Mouse (Mus musculus): ENCODE measurements at regions not wholly inside any gene's neighbourhood (a gene's known extent, or its start where the extent isn't known, plus 50 kb on each side); places are given as distances from the start of the nearest gene placed in this dataset.

DNA sequence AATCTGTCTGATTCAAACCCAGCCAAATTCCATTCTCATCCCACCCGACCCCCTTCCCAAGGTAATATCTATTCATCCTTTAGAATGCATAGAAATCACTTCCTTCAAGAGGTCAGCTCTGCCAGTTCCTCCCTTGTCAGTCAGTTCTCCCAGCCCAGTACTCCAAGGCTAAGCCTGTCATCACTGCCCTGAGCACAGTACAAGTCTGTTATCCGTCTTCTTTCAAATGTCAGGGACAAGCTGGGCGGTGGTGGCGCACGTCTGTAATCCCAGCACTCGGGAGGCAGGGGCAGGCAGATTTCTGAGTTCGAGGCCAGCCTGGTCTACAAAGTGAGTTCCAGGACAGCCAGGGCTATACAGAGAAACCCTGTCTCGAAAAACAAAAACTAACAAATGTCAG, 75.9 kb upstream of the Tbx3 start:
- WGBS, result 90% methylated on average over 8 of the region's 8 CpGs
- ATAC-seq (ENCODE audit: low FRiP score, low read depth) (no peak), DNase-seq (ENCODE audit: low spot score) (no peak)
- H3K4me3 ChIP-seq (replicated peaks; ENCODE audit: low read length), result no peak overlapping the region
- H3K9ac ChIP-seq (ENCODE audit: low read depth, low read length, severe bottlenecking), result no peak overlapping the region
- H3K27me3 ChIP-seq (ENCODE audit: control insufficient read depth, insufficient read depth, low read length), result 0 out of 2 replicates have a peak, but pooled peaks cover 3% of the 10 kb centered on the region
- no peaks in the 10 kb centered on the region for H3K9me3 ChIP-seq (ENCODE audit: control insufficient read depth, low read length)
- no peak overlapping the region for H3K4me2 ChIP-seq (replicated peaks; ENCODE audit: low read depth, low read length, severe bottlenecking)
- H3K36me3 ChIP-seq (ENCODE audit: control insufficient read depth, insufficient read depth, low read length), result no peaks in the 10 kb centered on the region
- TF ChIP-seq POLR2A (IDR thresholded peaks at IDR 0.05; ENCODE audit: borderline replicate concordance, extremely low read depth, insufficient read depth, insufficient read length), result no peak
- peaks cover 17% of the 10 kb centered on the region for H3K4me1 ChIP-seq (ENCODE audit: control insufficient read depth, insufficient read depth, low read length)
- no peak overlapping the region for H3K27ac ChIP-seq (replicated peaks; ENCODE audit: low read depth, low read length)

DNA sequence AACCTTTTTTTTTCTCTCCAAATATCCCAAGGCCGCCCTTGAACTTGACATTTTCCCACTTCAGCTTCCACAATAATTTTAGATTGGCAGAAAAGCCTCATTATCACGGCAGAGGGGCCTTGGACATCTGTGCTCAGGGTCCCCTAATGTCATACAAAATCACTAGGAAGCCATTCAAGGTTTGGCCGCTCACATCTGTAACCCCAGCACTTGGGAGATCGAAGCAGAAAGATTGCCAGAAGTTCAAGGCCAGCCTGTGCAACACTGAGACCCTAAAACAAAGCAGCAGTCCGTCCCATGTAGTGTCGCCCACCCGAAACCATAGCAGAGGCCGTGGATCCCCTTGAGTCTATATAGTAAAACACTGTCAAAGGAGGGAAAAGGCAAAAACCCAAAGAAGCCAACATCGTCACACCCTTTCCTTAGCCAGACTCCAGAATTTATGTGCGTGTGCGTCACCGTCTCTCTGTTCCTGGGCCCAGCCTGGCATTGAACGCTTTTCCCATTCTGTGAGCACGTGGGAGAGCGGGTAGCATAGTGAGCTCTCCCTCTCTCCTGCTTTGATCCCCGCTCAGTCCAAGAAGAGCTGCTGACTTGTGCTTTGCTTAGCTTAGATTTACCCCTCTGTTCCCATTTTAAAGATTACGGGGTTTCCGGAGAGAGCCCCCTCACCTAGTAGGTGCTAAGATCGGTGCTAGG, 74.0 kb upstream of the Tbx3 start:
- Histone ChIP-seq H3K27ac (replicated peaks; ENCODE audit: low read depth, low read length) (no peak overlapping the region), H3K9me3 (ENCODE audit: control insufficient read depth, low read length) (no peaks in the 10 kb centered on the region), H3K4me3 (replicated peaks; ENCODE audit: low read length) (no peak overlapping the region), H3K9ac (ENCODE audit: low read depth, low read length, severe bottlenecking) (no peak overlapping the region), H3K4me1 (ENCODE audit: control insufficient read depth, insufficient read depth, low read length) (peaks cover 17% of the 10 kb centered on the region), H3K27me3 (ENCODE audit: control insufficient read depth, insufficient read depth, low read length) (0 out of 2 replicates have a peak, but pooled peaks cover 3% of the 10 kb centered on the region), H3K36me3 (ENCODE audit: control insufficient read depth, insufficient read depth, low read length) (no peaks in the 10 kb centered on the region), H3K4me2 (replicated peaks; ENCODE audit: low read depth, low read length, severe bottlenecking) (no peak overlapping the region)
- TF ChIP-seq POLR2A (IDR thresholded peaks at IDR 0.05; ENCODE audit: borderline replicate concordance, extremely low read depth, insufficient read depth, insufficient read length), result no peak
- DNase-seq (ENCODE audit: low spot score) (no peak), ATAC-seq (ENCODE audit: low FRiP score, low read depth) (no peak)
- 68% methylated on average over 19 of the region's 19 CpGs for WGBS

DNA sequence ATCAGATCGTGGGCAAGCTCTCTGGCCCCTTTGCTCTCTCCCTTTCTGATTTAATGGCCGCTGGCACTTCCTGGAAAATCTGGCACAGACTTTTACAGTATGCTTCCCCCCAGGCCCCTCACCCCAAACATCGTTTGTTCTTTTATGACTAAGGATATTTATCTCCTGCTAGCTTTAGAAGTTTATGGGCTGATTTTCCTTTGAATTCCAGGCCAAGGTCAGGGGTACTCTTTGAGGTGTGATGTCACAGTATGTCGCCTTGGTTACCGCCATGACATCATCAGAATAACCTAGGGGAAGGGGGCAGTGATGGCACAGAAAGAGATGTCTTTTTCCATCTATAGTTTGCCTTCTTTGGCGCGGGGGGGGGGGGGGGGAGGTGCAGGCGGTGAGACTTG, 73.5 kb upstream of the Tbx3 start:
- TF ChIP-seq POLR2A (IDR thresholded peaks at IDR 0.05; ENCODE audit: borderline replicate concordance, extremely low read depth, insufficient read depth, insufficient read length), result no peak
- no peak for DNase-seq (ENCODE audit: low spot score)
- ATAC-seq (ENCODE audit: low FRiP score, low read depth), result no peak

GRCm38 (mm10) chr5:119597530-119597929, 72.9 kb upstream of the Tbx3 start:
- H3K4me1 ChIP-seq (ENCODE audit: control insufficient read depth, insufficient read depth, low read length), result peaks cover 17% of the 10 kb centered on the region
- H3K9ac ChIP-seq (ENCODE audit: low read depth, low read length, severe bottlenecking), result no peak overlapping the region
- ATAC-seq (ENCODE audit: low FRiP score, low read depth) (no peak), DNase-seq (ENCODE audit: low spot score) (no peak)
- no peak overlapping the region for H3K4me3 ChIP-seq (replicated peaks; ENCODE audit: low read length)
- no peaks in the 10 kb centered on the region for H3K36me3 ChIP-seq (ENCODE audit: control insufficient read depth, insufficient read depth, low read length)
- H3K4me2 ChIP-seq (replicated peaks; ENCODE audit: low read depth, low read length, severe bottlenecking), result no peak overlapping the region
- TF ChIP-seq POLR2A (IDR thresholded peaks at IDR 0.05; ENCODE audit: borderline replicate concordance, extremely low read depth, insufficient read depth, insufficient read length), result no peak
- H3K27ac ChIP-seq (replicated peaks; ENCODE audit: low read depth, low read length), result no peak overlapping the region
- 0 out of 2 replicates have a peak, but pooled peaks cover 3% of the 10 kb centered on the region for H3K27me3 ChIP-seq (ENCODE audit: control insufficient read depth, insufficient read depth, low read length)
- no peaks in the 10 kb centered on the region for H3K9me3 ChIP-seq (ENCODE audit: control insufficient read depth, low read length)
- 48% methylated on average over 3 of the region's 3 CpGs for WGBS

More for the DNA sequence above, 73.5 kb upstream of the Tbx3 start:
- Histone ChIP-seq H3K27me3 (ENCODE audit: control insufficient read depth, insufficient read depth, low read length) (0 out of 2 replicates have a peak, but pooled peaks cover 3% of the 10 kb centered on the region), H3K4me2 (replicated peaks; ENCODE audit: low read depth, low read length, severe bottlenecking) (no peak overlapping the region), H3K4me3 (replicated peaks; ENCODE audit: low read length) (no peak overlapping the region), H3K9ac (ENCODE audit: low read depth, low read length, severe bottlenecking) (no peak overlapping the region), H3K9me3 (ENCODE audit: control insufficient read depth, low read length) (no peaks in the 10 kb centered on the region), H3K4me1 (ENCODE audit: control insufficient read depth, insufficient read depth, low read length) (peaks cover 17% of the 10 kb centered on the region), H3K27ac (replicated peaks; ENCODE audit: low read depth, low read length) (no peak overlapping the region), H3K36me3 (ENCODE audit: control insufficient read depth, insufficient read depth, low read length) (no peaks in the 10 kb centered on the region)
- 44% methylated on average over 8 of the region's 8 CpGs for WGBS

DNA sequence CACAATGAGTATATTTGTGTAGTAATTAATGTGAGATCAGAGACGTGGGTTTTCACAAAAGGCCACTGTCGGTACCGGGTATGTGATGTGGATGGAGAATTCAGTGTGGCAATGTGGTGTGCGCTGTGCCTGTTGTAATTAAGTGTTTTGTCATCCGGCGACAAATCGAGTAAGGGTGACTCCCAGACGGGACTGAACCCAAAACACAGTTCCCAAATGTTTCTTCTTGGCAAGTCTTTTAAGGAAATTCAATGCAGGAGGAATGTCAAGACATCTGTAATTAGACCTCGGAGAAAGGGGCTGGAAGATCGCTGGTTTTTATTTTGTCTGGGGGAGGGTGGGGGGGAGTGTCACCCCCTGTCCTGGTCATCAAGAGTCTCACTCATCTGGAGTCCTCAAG, 72.3 kb upstream of the Tbx3 start:
- Histone ChIP-seq H3K27ac (replicated peaks; ENCODE audit: low read depth, low read length) (no peak overlapping the region), H3K27me3 (ENCODE audit: control insufficient read depth, insufficient read depth, low read length) (0 out of 2 replicates have a peak, but pooled peaks cover 3% of the 10 kb centered on the region), H3K4me2 (replicated peaks; ENCODE audit: low read depth, low read length, severe bottlenecking) (no peak overlapping the region), H3K9ac (ENCODE audit: low read depth, low read length, severe bottlenecking) (no peak overlapping the region), H3K4me1 (ENCODE audit: control insufficient read depth, insufficient read depth, low read length) (peaks cover 17% of the 10 kb centered on the region), H3K9me3 (ENCODE audit: control insufficient read depth, low read length) (no peaks in the 10 kb centered on the region), H3K36me3 (ENCODE audit: control insufficient read depth, insufficient read depth, low read length) (no peaks in the 10 kb centered on the region), H3K4me3 (replicated peaks; ENCODE audit: low read length) (no peak overlapping the region)
- WGBS, result 28% methylated on average over 10 of the region's 10 CpGs
- no peak for TF ChIP-seq POLR2A (IDR thresholded peaks at IDR 0.05; ENCODE audit: borderline replicate concordance, extremely low read depth, insufficient read depth, insufficient read length)
- DNase-seq (ENCODE audit: low spot score) (no peak), ATAC-seq (ENCODE audit: low FRiP score, low read depth) (no peak)

Data from limb, embryonic 14.5 days (tissue).